Mouse (Mus musculus) MEL (cell line): ENCODE measurements around the gene Id2.

Source experiments
- CTCF ChIP-seq, 3 experiments: IDR thresholded peaks in 2 of 3; conservative IDR thresholded peaks in 1 of 3; 2 replicates each; pipeline ENCODE4 v1.5.1; 2011 to 2012; ENCODE audit warnings: low read length in 3 of 3, low read depth in 2 of 3, mild to moderate bottlenecking in 2 of 3, improper control_type of control experiment in 1 of 3, inconsistent platforms in 1 of 3, mixed read lengths in 1 of 3, moderate library complexity in 1 of 3; ENCODE audit not compliant: control insufficient read depth in 1 of 3, insufficient read depth in 1 of 3, poor library complexity in 1 of 3, severe bottlenecking in 1 of 3
- EP300 ChIP-seq, 2 experiments: IDR thresholded peaks; 2 replicates each; pipeline ENCODE4 v1.6.1; 2011; ENCODE audit warnings: improper control_type of control experiment in 2 of 2, low read length in 2 of 2, low read depth in 1 of 2, mild to moderate bottlenecking in 1 of 2
- JUND ChIP-seq: IDR thresholded peaks from 2 replicates; pipeline ENCODE4 v1.6.1; 2011; ENCODE audit warnings: low read depth, mild to moderate bottlenecking, improper control_type of control experiment, low read length
- MAX ChIP-seq: IDR thresholded peaks from 2 replicates; pipeline ENCODE4 v1.6.1; 2011; ENCODE audit warnings: low read length, improper control_type of control experiment
- POLR2A ChIP-seq, 2 experiments: IDR thresholded peaks; 2 replicates each; pipeline ENCODE4 v1.6.1; 2011 to 2012; ENCODE audit warnings: low read length in 2 of 2, mild to moderate bottlenecking in 2 of 2, control low read depth in 1 of 2, improper control_type of control experiment in 1 of 2, low read depth in 1 of 2, moderate library complexity in 1 of 2; ENCODE audit not compliant: control insufficient read depth in 1 of 2, insufficient read depth in 1 of 2, poor library complexity in 1 of 2
- USF1 ChIP-seq: IDR thresholded peaks from 2 replicates; pipeline ENCODE4 v1.6.1; 2014; ENCODE audit warnings: low read depth, mild to moderate bottlenecking, inconsistent platforms, low read length, improper control_type of control experiment, moderate library complexity
- ZC3H11A ChIP-seq: IDR thresholded peaks from 2 replicates; pipeline ENCODE4 v1.6.1; 2012; ENCODE audit warnings: low read depth, mild to moderate bottlenecking, inconsistent platforms, low read length, improper control_type of control experiment
- ZKSCAN1 ChIP-seq: IDR thresholded peaks from 2 replicates; pipeline ENCODE4 v1.6.1; 2012; ENCODE audit warnings: low read depth, mild to moderate bottlenecking, inconsistent platforms, low read length, improper control_type of control experiment, moderate library complexity
- ZNF384 ChIP-seq: IDR thresholded peaks from 2 replicates; pipeline ENCODE4 v1.6.1; 2012; ENCODE audit warnings: low read depth, mild to moderate bottlenecking, inconsistent platforms, low read length, improper control_type of control experiment

DNA sequence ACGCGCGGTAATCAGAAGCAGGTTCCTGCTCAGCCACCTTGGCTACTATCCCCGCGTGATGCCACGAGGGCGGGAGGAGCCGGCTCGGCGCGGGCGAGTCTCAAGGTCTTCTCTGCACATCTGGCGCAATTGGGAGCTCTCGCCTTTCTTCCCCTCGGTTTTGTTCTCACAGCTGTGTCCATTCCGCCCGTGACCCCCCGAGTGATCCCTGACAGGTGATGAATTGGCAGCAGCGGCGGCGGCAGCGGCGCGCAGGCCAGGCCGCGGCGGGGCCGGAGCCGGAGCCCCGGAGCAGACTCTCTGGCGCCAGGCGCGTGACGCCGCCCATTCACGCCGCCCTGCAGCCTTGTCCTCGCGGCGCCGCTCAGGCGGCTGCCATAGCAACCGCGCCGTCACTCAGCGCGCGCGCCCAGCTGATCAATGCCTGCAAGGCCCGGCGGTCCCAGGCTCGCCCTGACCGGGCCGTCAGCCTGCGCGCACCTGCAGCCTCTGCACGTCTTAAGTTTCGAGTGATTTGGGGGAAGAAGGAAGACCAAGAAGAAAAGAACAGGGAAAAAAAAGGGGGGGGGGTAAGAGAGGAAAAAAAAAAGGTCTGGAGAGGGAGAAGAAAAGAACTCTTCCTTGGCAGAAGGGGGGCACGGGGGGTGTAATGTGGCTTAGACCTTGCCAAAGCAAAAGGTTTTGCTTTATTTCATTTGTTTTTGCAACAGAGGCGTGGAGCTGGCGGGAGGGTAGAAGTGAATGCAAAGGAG, 1.8 kb upstream of the Id2 start:
- TF ChIP-seq POLR2A (IDR thresholded peaks at IDR 0.05; ENCODE audit: control insufficient read depth in 1 of 2, insufficient read depth in 1 of 2, low read depth in 1 of 2, low read length in 2 of 2, poor library complexity in 1 of 2) = peak; percentile 63 to 67; a peak in 3 of 4 replicates
- TF ChIP-seq ZC3H11A = no peak
- no peak for TF ChIP-seq CTCF (IDR thresholded peaks at IDR 0.05 in 2 of 3, conservative IDR thresholded peaks at IDR 0.05 in 1 of 3; ENCODE audit: control insufficient read depth in 1 of 3, insufficient read depth in 1 of 3, low read depth in 2 of 3, low read length in 3 of 3, poor library complexity in 1 of 3, severe bottlenecking in 1 of 3)
- no peak for TF ChIP-seq EP300 (IDR thresholded peaks at IDR 0.05; ENCODE audit: low read depth in 1 of 2, low read length in 2 of 2)
- no peak for TF ChIP-seq ZKSCAN1
- 0 out of 2 replicates have a peak, but pooled peaks have one; percentile 40 for TF ChIP-seq USF1
- peak; percentile 79 for TF ChIP-seq MAX
- no peak; the same call in 1 of the 2 replicates for TF ChIP-seq ZNF384
- TF ChIP-seq JUND = no peak
